Mouse (Mus musculus) midbrain, embryonic 14.5 days (tissue): ENCODE measurements around the gene Gm44805. TPM values are rescaled to one million over a fixed set of nuclear protein-coding genes. Genes with fewer than 3 reads are reported as not detected.

Source experiments
- ATAC-seq: fragments of 200-750 bp; cut with Nextera tagmentation; 2 replicates; pipeline ENCODE4 v1.8.0; 2017; ENCODE audit warnings: moderate number of reproducible peaks, moderate library complexity; ENCODE audit not compliant: low FRiP score, low TSS enrichment
- DNase-seq: peaks from one replicate; pipeline ENCODE4 v3.0.0-alpha.2; 2015
- H3K27ac ChIP-seq: fragments of 300-500 bp; sonication (generic); replicated peaks from 2 replicates; pipeline ENCODE4 v1.5.1; 2014; ENCODE audit warnings: mild to moderate bottlenecking, low read depth, low read length, moderate library complexity
- H3K27me3 ChIP-seq: fragments of 300-500 bp; sonication (generic); 2 replicates; pipeline ENCODE4 v1.6.1; 2014; ENCODE audit warnings: low read length, control low read depth, mixed read lengths; ENCODE audit not compliant: control insufficient read depth, insufficient read depth
- H3K36me3 ChIP-seq: fragments of 300-500 bp; sonication (generic); 2 replicates; pipeline ENCODE4 v1.6.1; 2014; ENCODE audit warnings: low read length, control low read depth; ENCODE audit not compliant: control insufficient read depth, insufficient read depth
- H3K4me1 ChIP-seq: fragments of 300-500 bp; sonication (generic); 2 replicates; pipeline ENCODE4 v1.6.1; 2014; ENCODE audit warnings: mild to moderate bottlenecking, antibody characterized with exemption, low read length, control low read depth; ENCODE audit not compliant: control insufficient read depth, insufficient read depth
- H3K4me2 ChIP-seq: fragments of 300-500 bp; sonication (generic); 2 replicates; pipeline ENCODE4 v1.6.1; 2014; ENCODE audit warnings: mild to moderate bottlenecking, low read length, moderate library complexity
- H3K4me3 ChIP-seq: fragments of 300-500 bp; sonication (generic); replicated peaks from 2 replicates; pipeline ENCODE4 v1.5.1; 2014; ENCODE audit warnings: low read depth, low read length
- H3K9ac ChIP-seq: fragments of 300-500 bp; sonication (generic); replicated peaks from 2 replicates; pipeline ENCODE4 v1.6.1; 2014; ENCODE audit warnings: mild to moderate bottlenecking, low read length, moderate library complexity
- H3K9me3 ChIP-seq: fragments of 300-500 bp; sonication (generic); 2 replicates; pipeline ENCODE4 v1.6.1; 2016; ENCODE audit warnings: low read length, control low read depth, mixed read lengths; ENCODE audit not compliant: control insufficient read depth
- WGBS: fragments of 180-500 bp; shearing (Covaris S2); extraction: QIAGEN DNeasy Blood & Tissue Kit; methylation state at CpG from one replicate; pipeline ENCODE4 v1.1.7; 2014; 5-methylcytosine and 5-hydroxymethylcytosine counted together
- polyA plus RNA-seq: library from polyadenylated mRNA; unstranded; fragments of >200 nt; fragmentation: Nextera tagmentation; extraction: Ambion mirVana; gene quantifications from 2 replicates; pipeline ENCODE4 v1.2.1, GENCODE M21; 2014

Gene Gm44805
- polyA plus RNA-seq, 1 experiment from 2014 or later, result not detected

GRCm38 (mm10) chr7:19664955-19665841 is 16.0 kb downstream of the Gm44805 start, which contains the start of gene Clptm1:
Gene Clptm1, minus strand, starts transcription at chr7:19665033.
- H3K9ac ChIP-seq, result peak within 1 kb of the TSS; percentile 96
- peaks cover 12% of the 10 kb centered on the region for H3K36me3 ChIP-seq
- H3K27ac ChIP-seq, result peak within 1 kb of the TSS; percentile 92
- H3K4me1 ChIP-seq, result peaks cover 22% of the 10 kb centered on the region
- ATAC-seq, result peak; percentile 90
- no peaks in the 10 kb centered on the region for H3K9me3 ChIP-seq
- H3K4me2 ChIP-seq, result peak within 1 kb of the TSS; percentile 80
- DNase-seq, result peak; percentile 99
- H3K27me3 ChIP-seq, result no peaks in the 10 kb centered on the region
- under 1% methylated on average over 58 of the region's 63 CpGs for WGBS
- H3K4me3 ChIP-seq, result peak within 1 kb of the TSS; percentile 100

GRCm38 (mm10) chr7:19664455-19664954 is 16.7 kb downstream of the Gm44805 start:
- peaks cover 12% of the 10 kb centered on the region for H3K36me3 ChIP-seq
- H3K9me3 ChIP-seq, result no peaks in the 10 kb centered on the region
- peaks cover 22% of the 10 kb centered on the region for H3K4me1 ChIP-seq
- H3K27ac ChIP-seq, result peak overlapping the region; percentile 77
- DNase-seq (no peak), ATAC-seq (peak; percentile 48)
- WGBS, result 1% methylated on average over 35 of the region's 37 CpGs
- peak overlapping the region; percentile 80 for H3K4me2 ChIP-seq
- H3K4me3 ChIP-seq, result peak overlapping the region; percentile 100
- H3K9ac ChIP-seq, result peak overlapping the region; percentile 96
- no peaks in the 10 kb centered on the region for H3K27me3 ChIP-seq

GRCm38 (mm10) chr7:19663940-19664339 is 17.3 kb downstream of the Gm44805 start:
- 19% methylated on average over 8 of the region's 8 CpGs for WGBS
- H3K4me3 ChIP-seq, result peak overlapping the region; percentile 100
- no peaks in the 10 kb centered on the region for H3K27me3 ChIP-seq
- no peak overlapping the region for H3K27ac ChIP-seq
- no peaks in the 10 kb centered on the region for H3K9me3 ChIP-seq
- peak overlapping the region; percentile 96 for H3K9ac ChIP-seq
- ATAC-seq (0 out of 2 replicates have a peak, but pooled peaks have one; percentile 3), DNase-seq (no peak)
- H3K36me3 ChIP-seq, result peaks cover 18% of the 10 kb centered on the region
- peak overlapping the region; percentile 80 for H3K4me2 ChIP-seq
- H3K4me1 ChIP-seq, result peaks cover 20% of the 10 kb centered on the region

- H3K4me1 ChIP-seq, result no peaks in the 10 kb centered on the region
- no peaks in the 10 kb centered on the region for H3K9me3 ChIP-seq
- H3K4me2 ChIP-seq, result no peak overlapping the region
- H3K27ac ChIP-seq, result no peak overlapping the region
- H3K4me3 ChIP-seq, result no peak overlapping the region
- peaks cover 68% of the 10 kb centered on the region for H3K36me3 ChIP-seq
- H3K27me3 ChIP-seq, result no peaks in the 10 kb centered on the region
- no peak for DNase-seq
- WGBS, result 93% methylated on average over 2 of the region's 2 CpGs
- no peak for ATAC-seq
- no peak overlapping the region for H3K9ac ChIP-seq
Observed at GRCm38 (mm10) chr7:19652614-19653013, 28.6 kb downstream of the Gm44805 start.

GRCm38 (mm10) chr7:19651063-19651786 is 30.0 kb downstream of the Gm44805 start:
- ATAC-seq (no peak), DNase-seq (no peak)
- Histone ChIP-seq H3K36me3 (peaks cover 71% of the 10 kb centered on the region), H3K4me1 (no peaks in the 10 kb centered on the region), H3K9ac (no peak overlapping the region), H3K27me3 (no peaks in the 10 kb centered on the region), H3K4me3 (no peak overlapping the region), H3K27ac (no peak overlapping the region), H3K9me3 (no peaks in the 10 kb centered on the region), H3K4me2 (no peak overlapping the region)
- WGBS, result 96% methylated on average over 6 of the region's 6 CpGs

GRCm38 (mm10) chr7:19641223-19641622 is 40.0 kb downstream of the Gm44805 start:
- Histone ChIP-seq H3K27ac (no peak overlapping the region), H3K36me3 (peaks cover 98% of the 10 kb centered on the region), H3K27me3 (no peaks in the 10 kb centered on the region), H3K9ac (no peak overlapping the region), H3K9me3 (no peaks in the 10 kb centered on the region), H3K4me2 (no peak overlapping the region), H3K4me3 (no peak overlapping the region), H3K4me1 (no peaks in the 10 kb centered on the region)
- ATAC-seq (no peak), DNase-seq (no peak)
- WGBS, result 96% methylated on average over 4 of the region's 4 CpGs

- H3K36me3 ChIP-seq, result peaks cover 84% of the 10 kb centered on the region
- no peak for DNase-seq
- WGBS, result 88% methylated on average over 11 of the region's 11 CpGs
- H3K9me3 ChIP-seq, result no peaks in the 10 kb centered on the region
- no peaks in the 10 kb centered on the region for H3K4me1 ChIP-seq
- no peak overlapping the region for H3K4me2 ChIP-seq
- H3K27me3 ChIP-seq, result no peaks in the 10 kb centered on the region
- H3K4me3 ChIP-seq, result no peak overlapping the region
- no peak overlapping the region for H3K9ac ChIP-seq
- no peak for ATAC-seq
- no peak overlapping the region for H3K27ac ChIP-seq
Observed at GRCm38 (mm10) chr7:19635074-19635827, 46.0 kb downstream of the Gm44805 start.

GRCm38 (mm10) chr7:19634591-19634990 is 46.6 kb downstream of the Gm44805 start:
- H3K27me3 ChIP-seq, result no peaks in the 10 kb centered on the region
- H3K4me2 ChIP-seq, result no peak overlapping the region
- H3K4me3 ChIP-seq, result no peak overlapping the region
- no peaks in the 10 kb centered on the region for H3K9me3 ChIP-seq
- WGBS, result 96% methylated on average over 2 of the region's 2 CpGs
- no peaks in the 10 kb centered on the region for H3K4me1 ChIP-seq
- ATAC-seq (no peak), DNase-seq (no peak)
- no peak overlapping the region for H3K9ac ChIP-seq
- peaks cover 77% of the 10 kb centered on the region for H3K36me3 ChIP-seq
- no peak overlapping the region for H3K27ac ChIP-seq
